Mouse (Mus musculus) liver, adult 2 months (tissue): ENCODE measurements around the gene Tuba1a. TPM values are rescaled to one million over a fixed set of nuclear protein-coding genes. Genes with fewer than 3 reads are reported as not detected.
"Not testable (repeated sequence)": the region's sequence is repeated elsewhere in the genome, so short reads cannot be mapped to it uniquely, and the experiment has no call there.

Experiments
- DNase-seq: peaks from one replicate; pipeline ENCODE4 v3.0.0-alpha.2; 2011; ENCODE audit warnings: low read depth, low spot score; ENCODE audit errors: extremely low read depth
- H3K27ac ChIP-seq: fragments of 200-500 bp; replicated peaks from 2 replicates; pipeline ENCODE4 v1.5.1; 2012; ENCODE audit warnings: low read depth, mild to moderate bottlenecking, control low read depth, inconsistent platforms, low read length; ENCODE audit not compliant: insufficient read depth
- H3K27me3 ChIP-seq: fragments of 200-500 bp; 2 replicates; pipeline ENCODE4 v1.6.1; 2012; ENCODE audit warnings: mild to moderate bottlenecking, moderate library complexity, low read length, inconsistent platforms; ENCODE audit not compliant: control insufficient read depth, insufficient read depth
- H3K36me3 ChIP-seq: fragments of 200-500 bp; 2 replicates; pipeline ENCODE4 v1.6.1; 2012; ENCODE audit warnings: low read length, inconsistent platforms; ENCODE audit not compliant: control insufficient read depth, insufficient read depth
- H3K4me1 ChIP-seq: fragments of 200-500 bp; 2 replicates; pipeline ENCODE4 v1.6.1; 2011; ENCODE audit warnings: low read length; ENCODE audit not compliant: control insufficient read depth, insufficient read depth
- H3K4me3 ChIP-seq: fragments of 200-500 bp; 2 replicates; pipeline ENCODE4 v1.5.1; 2011; ENCODE audit warnings: low read depth, mild to moderate bottlenecking, control low read depth, low read length, moderate library complexity; ENCODE audit not compliant: insufficient read depth
- H3K79me2 ChIP-seq: fragments of 200-500 bp; 2 replicates; pipeline ENCODE4 v1.6.1; 2012; ENCODE audit warnings: inconsistent platforms, mild to moderate bottlenecking, low read length, moderate library complexity; ENCODE audit not compliant: control insufficient read depth, insufficient read depth
- H3K9ac ChIP-seq: fragments of 200-500 bp; 2 replicates; pipeline ENCODE4 v1.6.1; 2012; ENCODE audit warnings: low read depth, mild to moderate bottlenecking, control low read depth, inconsistent platforms, low read length
- CTCF ChIP-seq: fragments of 200-500 bp; IDR thresholded peaks from 2 replicates; pipeline ENCODE4 v1.5.1; 2011; ENCODE audit warnings: low read depth, low read length, control low read depth
- POLR2A ChIP-seq: fragments of 200-500 bp; IDR thresholded peaks from 2 replicates; pipeline ENCODE4 v1.6.1; 2011; ENCODE audit warnings: low read length, control low read depth; ENCODE audit not compliant: insufficient read depth; ENCODE audit errors: extremely low read depth
- whole genome bisulfite sequencing: fragments of 180-500 bp; shearing (Covaris S2); methylation state at CpG from one replicate; pipeline ENCODE4 v1.1.7; 2018; 5-methylcytosine and 5-hydroxymethylcytosine counted together
- polyA plus RNA-seq: library from polyadenylated mRNA; depleted of rRNA; stranded (reverse); fragments of >200 nt; gene quantifications from 2 replicates; pipeline ENCODE4 v1.2.3, GENCODE M21; 2012
- total RNA-seq: library from RNA; depleted of rRNA; stranded (reverse); fragments of >200 nt; gene quantifications from 2 replicates; pipeline ENCODE4 v1.2.3, GENCODE M21; 2014

The Tuba1a gene
- total and polyA plus RNA-seq, 2 experiments, result 8.4 to 13.7 TPM

GRCm38 (mm10) chr15:98954425-98955253 lies 1.1 kb upstream of the Tuba1a start:
- no peak overlapping the region for H3K9ac ChIP-seq
- no peak overlapping the region for H3K4me3 ChIP-seq
- TF ChIP-seq CTCF (no peak), POLR2A (no peak)
- no peaks in the 10 kb centered on the region; the same call in 1 of the 2 replicates for H3K4me1 ChIP-seq
- no peaks in the 10 kb centered on the region for H3K79me2 ChIP-seq
- H3K27me3 ChIP-seq, result no peaks in the 10 kb centered on the region; the same call in 1 of the 2 replicates
- DNase-seq, result no peak
- 52% methylated on average over 14 of the region's 14 CpGs for WGBS
- H3K36me3 ChIP-seq, result no peaks in the 10 kb centered on the region
- H3K27ac ChIP-seq, result no peak overlapping the region

- peak overlapping the region; percentile 51 for H3K27ac ChIP-seq
- H3K79me2 ChIP-seq, result no peaks in the 10 kb centered on the region
- no peaks in the 10 kb centered on the region; the same call in 1 of the 2 replicates for H3K27me3 ChIP-seq
- DNase-seq, result no peak
- H3K4me3 ChIP-seq, result peak overlapping the region; percentile 62
- peak; percentile 59; the same call in 1 of the 2 replicates for TF ChIP-seq CTCF
- no peak for TF ChIP-seq POLR2A
- no peaks in the 10 kb centered on the region for H3K36me3 ChIP-seq
- no peaks in the 10 kb centered on the region; the same call in 1 of the 2 replicates for H3K4me1 ChIP-seq
- WGBS, result 1% methylated on average over 41 of the region's 41 CpGs
- H3K9ac ChIP-seq, result peak overlapping the region; percentile 60
Observed at GRCm38 (mm10) chr15:98952751-98953400, 627 bp downstream of the Tuba1a start.

- DNase-seq, result no peak
- Histone ChIP-seq H3K27ac (no peak overlapping the region), H3K4me1 (no peaks in the 10 kb centered on the region; the same call in 1 of the 2 replicates), H3K79me2 (no peaks in the 10 kb centered on the region), H3K4me3 (no peak overlapping the region), H3K27me3 (no peaks in the 10 kb centered on the region; the same call in 1 of the 2 replicates), H3K9ac (no peak overlapping the region), H3K36me3 (no peaks in the 10 kb centered on the region)
- 62% methylated on average over 5 of the region's 5 CpGs for WGBS
- no peak for TF ChIP-seq CTCF
- TF ChIP-seq POLR2A, result no peak
Observed at GRCm38 (mm10) chr15:98952063-98952455, 1.4 kb downstream of the Tuba1a start.

GRCm38 (mm10) chr15:98951122-98952062 lies 2.1 kb downstream of the Tuba1a start:
- WGBS, result 88% methylated on average over 11 of the region's 15 CpGs
- H3K9ac ChIP-seq, H3K36me3 ChIP-seq, DNase-seq, H3K4me1 ChIP-seq, H3K27ac ChIP-seq, H3K4me3 ChIP-seq, H3K79me2 ChIP-seq, H3K27me3 ChIP-seq: not testable (repeated sequence)

GRCm38 (mm10) chr15:98949607-98949892 lies 4.0 kb downstream of the Tuba1a start:
- 80% methylated on average over 3 of the region's 3 CpGs for WGBS
- no peak for TF ChIP-seq CTCF
- no peak for TF ChIP-seq POLR2A
- DNase-seq, result no peak

More at GRCm38 (mm10) chr15:98949607-98949892, 4.0 kb downstream of the Tuba1a start:
- H3K79me2 ChIP-seq, result no peaks in the 10 kb centered on the region
- no peaks in the 10 kb centered on the region for H3K27me3 ChIP-seq
- H3K9ac ChIP-seq, result no peak overlapping the region
- H3K27ac ChIP-seq, result no peak overlapping the region
- H3K4me3 ChIP-seq, result no peak overlapping the region
- H3K36me3 ChIP-seq, result no peaks in the 10 kb centered on the region
- no peaks in the 10 kb centered on the region; the same call in 1 of the 2 replicates for H3K4me1 ChIP-seq
